Comparison of ENCODE assay signal across 17 mouse cellular contexts in the genomic region with DNA sequence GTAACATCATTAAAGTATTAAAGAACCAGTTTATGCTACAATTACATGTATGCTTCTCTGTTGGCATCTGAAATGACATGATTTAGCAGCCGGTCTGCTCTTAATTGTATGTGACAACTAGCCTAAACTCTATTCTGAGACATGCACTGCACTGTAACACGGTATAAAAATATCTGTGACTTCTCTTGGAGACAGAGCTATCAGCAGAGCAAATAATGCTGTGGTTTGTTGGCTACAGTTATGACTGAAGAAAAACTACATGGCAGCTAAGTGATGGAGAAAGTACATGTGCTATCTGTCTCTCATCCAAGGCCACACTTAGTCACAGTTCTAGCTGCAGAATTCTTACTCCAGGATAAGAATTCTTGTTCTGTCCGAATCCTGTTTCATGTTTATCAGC. TPM values are rescaled to one million over a fixed set of nuclear protein-coding genes. Genes with fewer than 3 reads are reported as not detected.
"Had no signal": no experiment of that assay in that cellular context is flagged by ENCODE, and none has a peak within 500 bp of the region (broad histone marks: within the 10 kb centered on the region; RNA-seq: fewer than 3 reads in every experiment).

No protein-coding gene starts in this region.

- H3K27me3 ChIP-seq: liver, embryonic 13.5 days; liver, embryonic 15.5 days; midbrain, embryonic 13.5 days; midbrain, embryonic 15.5 days; neural tube, embryonic 12.5 days; stomach, embryonic 15.5 days had no signal

- H3K9me3 ChIP-seq: liver, embryonic 13.5 days; liver, embryonic 15.5 days; megakaryocyte, embryonic 14.5 days; midbrain, embryonic 13.5 days; midbrain, embryonic 15.5 days; neural tube, embryonic 12.5 days; stomach, embryonic 15.5 days had no signal

- DNase-seq: liver, embryonic 13.5 days; liver, postnatal 0 days; lung, postnatal 14 days; right cerebral cortex, postnatal 14 days; thymus, adult 2 months; thymus, postnatal 25 days; thymus, postnatal 4 days had no signal

- ATAC-seq: liver, postnatal 0 days; midbrain, embryonic 13.5 days; midbrain, embryonic 15.5 days had no signal

- H3K4me3 ChIP-seq: liver, embryonic 13.5 days; liver, embryonic 15.5 days; megakaryocyte, embryonic 14.5 days; midbrain, embryonic 13.5 days; midbrain, embryonic 15.5 days; neural tube, embryonic 12.5 days; stomach, embryonic 15.5 days had no signal

- H3K4me2 ChIP-seq: liver, embryonic 11.5 days; liver, embryonic 13.5 days; liver, embryonic 15.5 days; midbrain, embryonic 11.5 days; midbrain, embryonic 13.5 days; midbrain, embryonic 15.5 days; neural tube, embryonic 12.5 days; stomach, embryonic 15.5 days had no signal

- H3K9ac ChIP-seq: liver, embryonic 13.5 days; liver, embryonic 15.5 days; liver, postnatal 0 days; midbrain, embryonic 13.5 days; midbrain, embryonic 15.5 days; neural tube, embryonic 12.5 days; stomach, embryonic 15.5 days had no signal

- H3K36me3 ChIP-seq: liver, embryonic 13.5 days; liver, embryonic 15.5 days; midbrain, embryonic 13.5 days; midbrain, embryonic 15.5 days; neural tube, embryonic 12.5 days; stomach, embryonic 15.5 days had no signal

- H3K4me1 ChIP-seq: liver, embryonic 13.5 days; liver, embryonic 15.5 days; megakaryocyte, embryonic 14.5 days; midbrain, embryonic 13.5 days; midbrain, embryonic 15.5 days; neural tube, embryonic 12.5 days; stomach, embryonic 15.5 days had no signal

- H3K27ac ChIP-seq: liver, embryonic 13.5 days; liver, embryonic 15.5 days; macrophage; midbrain, embryonic 13.5 days; midbrain, embryonic 15.5 days; neural tube, embryonic 12.5 days; stomach, embryonic 15.5 days; stomach, postnatal 0 days had no signal

RNA-seq across cellular contexts. Expression of gene Vegfd, which starts 24.2 kb away (rescaled TPM):
- polyA plus RNA-seq: macrophage had no signal
